9 mouse cellular contexts compared by ENCODE assay signal in genomic region chr12:111007134-111008103, GRCm38 (mm10). TPM values are rescaled to one million over a fixed set of nuclear protein-coding genes. Genes with fewer than 3 reads are reported as not detected.
A peak's percentile ranks its signal among the peaks of the same experiment; 100 is the strongest.
DNase-seq lines count a peak whose midpoint lies in the region; ATAC-seq and TF ChIP-seq lines count a peak whose summit lies in the region.
"Had no signal": no experiment of that assay in that cellular context is flagged by ENCODE, and none has a peak within 500 bp of the region (broad histone marks: within the 10 kb centered on the region; RNA-seq: fewer than 3 reads in every experiment).

No protein-coding gene starts in this region.

- 0 out of 2 replicates have a peak, but pooled peaks cover 2% of the 10 kb centered on the region for H3K9me3 ChIP-seq in heart, embryonic 12.5 days (replicated peaks)
- peaks cover 1% of the 10 kb centered on the region; the same call in 1 of the 2 replicates for H3K9me3 ChIP-seq in limb, embryonic 14.5 days (ENCODE audit: control insufficient read depth, low read length)
- peaks cover under 1% of the 10 kb centered on the region; the same call in 1 of the 2 replicates for H3K9me3 ChIP-seq in stomach, embryonic 14.5 days (ENCODE audit: control insufficient read depth, low read depth, low read length)
- H3K9me3 ChIP-seq: hindbrain, embryonic 15.5 days had no signal

- peaks cover 51% of the 10 kb centered on the region for H3K4me1 ChIP-seq in heart, embryonic 12.5 days (replicated peaks)
- H3K4me1 ChIP-seq in limb, embryonic 14.5 days (ENCODE audit: control insufficient read depth, insufficient read depth, low read length) = peaks cover 23% of the 10 kb centered on the region
- peaks cover 33% of the 10 kb centered on the region; the same call in 1 of the 2 replicates for H3K4me1 ChIP-seq in stomach, embryonic 14.5 days (ENCODE audit: control insufficient read depth, insufficient read depth, low read length)

- H3K27me3 ChIP-seq in heart, embryonic 12.5 days (replicated peaks) = no peaks in the 10 kb centered on the region
- no peaks in the 10 kb centered on the region for H3K27me3 ChIP-seq in limb, embryonic 14.5 days (ENCODE audit: control insufficient read depth, insufficient read depth, low read length)
- no peaks in the 10 kb centered on the region for H3K27me3 ChIP-seq in stomach, embryonic 14.5 days (ENCODE audit: control insufficient read depth, insufficient read depth, low read length)
- H3K27me3 ChIP-seq: hindbrain, embryonic 15.5 days had no signal

- no peak overlapping the region for H3K4me3 ChIP-seq in heart, embryonic 12.5 days
- H3K4me3 ChIP-seq in limb, embryonic 14.5 days (replicated peaks; ENCODE audit: low read length) = no peak overlapping the region
- H3K4me3 ChIP-seq in stomach, embryonic 14.5 days (ENCODE audit: low read depth, low read length) = no peak overlapping the region
- H3K4me3 ChIP-seq: hindbrain, embryonic 15.5 days had no signal

- ATAC-seq in heart, embryonic 12.5 days (ENCODE audit: insufficient number of reproducible peaks, low FRiP score) = peak; percentile 67
- no peak for ATAC-seq in limb, embryonic 14.5 days (ENCODE audit: low FRiP score, low read depth)
- ATAC-seq in stomach, embryonic 14.5 days (ENCODE audit: insufficient number of reproducible peaks, insufficient read depth, low FRiP score, low read depth) = peak; percentile 64

- H3K36me3 ChIP-seq in heart, embryonic 12.5 days = no peaks in the 10 kb centered on the region
- H3K36me3 ChIP-seq in limb, embryonic 14.5 days (ENCODE audit: control insufficient read depth, insufficient read depth, low read length) = no peaks in the 10 kb centered on the region
- H3K36me3 ChIP-seq in stomach, embryonic 14.5 days (ENCODE audit: control insufficient read depth, insufficient read depth, low read length) = no peaks in the 10 kb centered on the region
- H3K36me3 ChIP-seq: hindbrain, embryonic 15.5 days had no signal

- no peak overlapping the region for H3K4me2 ChIP-seq in heart, embryonic 12.5 days
- H3K4me2 ChIP-seq in limb, embryonic 14.5 days (replicated peaks; ENCODE audit: low read depth, low read length, severe bottlenecking) = no peak overlapping the region
- H3K4me2 ChIP-seq in stomach, embryonic 14.5 days (replicated peaks; ENCODE audit: low read depth, low read length) = no peak overlapping the region
- H3K4me2 ChIP-seq: hindbrain, embryonic 15.5 days had no signal

- TF ChIP-seq POLR2A in limb, embryonic 14.5 days (IDR thresholded peaks at IDR 0.05; ENCODE audit: borderline replicate concordance, extremely low read depth, insufficient read depth, insufficient read length) = no peak

- H3K27ac ChIP-seq in heart, embryonic 12.5 days (ENCODE audit: poor library complexity, severe bottlenecking) = peak overlapping the region; percentile 70
- no peak overlapping the region for H3K27ac ChIP-seq in limb, embryonic 14.5 days (replicated peaks; ENCODE audit: low read depth, low read length)
- H3K27ac ChIP-seq in stomach, embryonic 14.5 days (ENCODE audit: low read length) = peak overlapping the region; percentile 68; the same call in 1 of the 2 replicates
- H3K27ac ChIP-seq: hindbrain, embryonic 15.5 days had no signal

- no peak overlapping the region for H3K9ac ChIP-seq in heart, embryonic 12.5 days
- H3K9ac ChIP-seq in limb, embryonic 14.5 days (ENCODE audit: low read depth, low read length, severe bottlenecking) = 0 out of 2 replicates have a peak overlapping the region, but pooled peaks have one; percentile 25
- H3K9ac ChIP-seq in stomach, embryonic 14.5 days (replicated peaks; ENCODE audit: low read depth, low read length) = no peak overlapping the region
- H3K9ac ChIP-seq: hindbrain, embryonic 15.5 days had no signal

- peak; percentile 45 for DNase-seq in embryo, embryonic 10.5 days (ENCODE audit: low spot score)
- DNase-seq in embryo, embryonic 10 days (ENCODE audit: low spot score) = no peak
- DNase-seq in ZHBTc4 (ENCODE audit: low read depth, low spot score) (peak; percentile 81), adipocyte (ENCODE audit: low spot score) (no peak)
- DNase-seq in limb, embryonic 14.5 days (ENCODE audit: low spot score) = no peak
- no peak for DNase-seq in layer of hippocampus, postnatal 36 days

- 38% methylated on average over 14 of the region's 14 CpGs for WGBS in heart, embryonic 12.5 days
- WGBS in limb, embryonic 14.5 days = 73% methylated on average over 14 of the region's 14 CpGs
- WGBS in stomach, embryonic 14.5 days = 49% methylated on average over 14 of the region's 14 CpGs

RNA-seq across cellular contexts. Expression of gene Ankrd9, which starts 28.6 kb away (rescaled TPM):
- 13.2 and 14.2 TPM in 2 replicates for polyA plus RNA-seq in heart, embryonic 12.5 days (2016; fragmentation: Nextera tagmentation; extraction: Ambion mirVana)
- polyA plus RNA-seq in limb, embryonic 14.5 days (2012; rRNA removed) = 15.6 and 21.6 TPM in 2 replicates
- polyA plus RNA-seq in limb, embryonic 14.5 days (2014; fragmentation: Nextera tagmentation; extraction: Ambion mirVana) = 11.7 and 12.5 TPM in 2 replicates
- 10.3 and 10.4 TPM in 2 replicates for polyA plus RNA-seq in stomach, embryonic 14.5 days (2014; fragmentation: Nextera tagmentation; extraction: Ambion mirVana)
- 10 to 100 TPM; 12.8 to 14.4 TPM for total RNA-seq in layer of hippocampus, postnatal 36 days (2021)

RNA-seq across cellular contexts. Expression of gene Rcor1, which starts 31.7 kb away (rescaled TPM):
- polyA plus RNA-seq in heart, embryonic 12.5 days (2016; fragmentation: Nextera tagmentation; extraction: Ambion mirVana) = 8.8 and 9.2 TPM in 2 replicates
- polyA plus RNA-seq in limb, embryonic 14.5 days (2012; rRNA removed) = 29.4 and 30.2 TPM in 2 replicates
- 17.7 and 20.6 TPM in 2 replicates for polyA plus RNA-seq in limb, embryonic 14.5 days (2014; fragmentation: Nextera tagmentation; extraction: Ambion mirVana)
- 17.6 and 19.2 TPM in 2 replicates for polyA plus RNA-seq in stomach, embryonic 14.5 days (2014; fragmentation: Nextera tagmentation; extraction: Ambion mirVana)
- 10 to 100 TPM; 18.2 to 18.3 TPM for total RNA-seq in layer of hippocampus, postnatal 36 days (2021)

Comparison
In these comparisons a context has a peak if more than half of its experiments do, and no peak if none do; other contexts are left out.
1. DNase-seq: peak in embryo, embryonic 10.5 days (single experiment) and ZHBTc4 (single experiment); none in embryo, embryonic 10 days (single experiment), limb, embryonic 14.5 days (single experiment), layer of hippocampus, postnatal 36 days (0 of 2) and adipocyte (single experiment).